Mouse (Mus musculus) liver, embryonic 14 days (tissue): ENCODE measurements around the gene Pdp2. TPM values are rescaled to one million over a fixed set of nuclear protein-coding genes. Genes with fewer than 3 reads are reported as not detected.

Source experiments
- polyA plus RNA-seq: library from polyadenylated mRNA; depleted of rRNA; stranded (reverse); fragments of >200 nt; gene quantifications from 2 replicates; pipeline ENCODE4 v1.2.3, GENCODE M21; 2012; rRNA removed

The Pdp2 gene
- 1.7 and 1.8 TPM in 2 replicates for polyA plus RNA-seq

DNA sequence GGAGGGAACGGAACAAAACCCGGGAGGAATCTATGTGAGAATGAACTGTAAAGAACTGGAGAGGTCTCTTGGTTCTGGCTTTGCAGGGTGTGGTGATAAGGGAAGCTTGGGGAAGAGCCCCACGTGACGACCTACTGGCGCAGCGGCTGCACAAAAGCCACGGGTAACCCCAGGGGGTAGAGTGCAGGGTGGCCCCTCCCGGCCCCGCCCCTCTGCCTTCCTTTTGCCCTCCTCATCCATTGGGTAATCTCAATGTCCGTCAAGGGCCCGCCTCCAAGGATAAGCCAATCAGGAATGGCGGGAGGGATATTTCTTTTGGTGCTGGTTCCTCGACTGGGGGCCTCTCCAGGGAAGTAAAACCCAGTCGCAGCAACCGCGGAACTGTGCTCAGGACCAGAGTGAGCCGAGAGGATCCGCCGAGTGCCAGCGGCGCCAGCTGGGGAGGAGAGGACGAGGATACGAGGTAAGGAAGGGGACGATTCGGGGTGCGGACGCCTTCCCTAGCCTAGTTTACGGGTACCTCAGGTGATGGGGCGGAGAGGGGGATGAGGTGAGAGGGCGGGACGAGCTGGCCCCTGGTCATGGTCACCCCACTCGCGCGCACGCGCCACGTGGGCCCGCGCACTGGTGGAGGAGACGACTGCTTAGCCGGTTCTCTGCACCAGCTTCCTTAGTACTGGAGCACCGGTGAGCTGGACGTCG lies at the start of gene Pdp2:
TSS of gene Pdp2 (plus strand) at position 319 of the 702 bp plus-strand sequence.

DNA sequence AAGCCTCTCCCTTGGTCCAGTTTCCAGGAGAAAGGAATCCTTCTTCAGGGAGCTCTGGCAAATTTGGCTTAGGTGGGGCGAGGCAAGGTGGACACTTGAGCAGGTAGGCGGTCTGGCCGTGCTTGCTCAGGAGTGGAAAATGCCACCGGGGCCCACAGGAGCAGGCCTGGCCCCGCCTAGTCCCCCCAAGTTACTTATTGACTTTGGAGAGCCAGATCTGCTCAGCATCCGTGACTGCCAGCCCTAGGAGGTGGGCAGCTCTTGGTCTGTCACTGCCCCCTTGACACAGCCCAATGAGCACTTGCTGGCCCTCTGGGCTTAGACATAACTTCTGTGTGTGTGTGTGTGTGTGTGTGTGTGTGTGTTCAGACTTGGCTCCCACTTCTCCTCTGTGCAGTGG lies 32.9 kb downstream of the Pdp2 start, which contains the start of gene Cdh16:
TSS of gene Cdh16 (minus strand) at position 236 of the 400 bp plus-strand sequence.

DNA sequence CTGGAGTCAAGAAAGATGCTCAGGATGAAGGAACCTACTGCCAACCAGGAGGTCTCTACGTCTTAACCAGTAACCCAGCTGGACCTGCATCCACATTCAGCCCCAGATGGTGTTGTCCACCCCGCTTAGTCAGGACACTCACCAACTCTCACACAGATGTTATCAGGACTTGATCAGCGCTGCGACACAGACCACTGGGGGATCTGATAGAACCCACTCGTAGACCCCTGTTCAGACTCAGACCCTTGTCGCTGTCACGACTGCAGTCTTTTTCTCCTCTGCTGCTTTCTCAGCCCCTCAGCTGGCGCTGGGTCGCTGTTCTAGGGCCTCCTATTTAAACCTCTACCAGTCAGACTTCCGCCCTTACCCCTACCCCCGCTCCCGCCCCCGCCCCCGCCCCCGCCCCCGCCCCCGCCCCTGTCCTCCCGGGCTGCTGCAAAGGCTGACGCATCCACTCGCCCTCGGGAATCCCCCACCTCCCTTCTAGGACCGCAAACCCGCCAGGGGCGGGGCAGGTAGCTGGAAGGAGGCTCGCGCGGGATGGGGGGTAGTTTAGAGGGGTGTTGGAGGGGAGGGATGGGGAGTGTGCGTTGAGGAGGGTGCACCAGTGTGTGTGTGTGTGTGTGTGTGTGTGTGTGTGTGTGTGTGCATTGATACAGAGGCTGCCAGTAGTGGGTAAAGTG lies 39.9 kb downstream of the Pdp2 start, which contains the start of gene Rrad:
TSS of gene Rrad (minus strand) at position 347 of the 683 bp plus-strand sequence.

GRCm38 (mm10) chr8:104641426-104642323 lies 50.4 kb downstream of the Pdp2 start, which contains the start of gene Ciao2b:
Gene Ciao2b, minus strand, starts transcription at chr8:104641965.

Other genes starting within 250 kb of the Pdp2 start
- 1.7 and 2.1 TPM in 2 replicates for gene Cmtm4, start 195.6 kb upstream of the Pdp2 start, polyA plus RNA-seq
- gene Dync1li2, start 148.4 kb upstream of the Pdp2 start, polyA plus RNA-seq = 10.9 and 11.0 TPM in 2 replicates
- gene Terb1, start 81.5 kb upstream of the Pdp2 start, polyA plus RNA-seq = 0.01 and 0.02 TPM in 2 replicates
- gene Nae1, start 56.8 kb upstream of the Pdp2 start, polyA plus RNA-seq = 26.9 and 27.7 TPM in 2 replicates
- gene Car7, start 56.8 kb upstream of the Pdp2 start, polyA plus RNA-seq = 3.9 and 4.9 TPM in 2 replicates
- gene Cdh16, start 32.9 kb downstream of the Pdp2 start, polyA plus RNA-seq = 0.02 and 0.05 TPM in 2 replicates
- gene Rrad, start 39.9 kb downstream of the Pdp2 start, polyA plus RNA-seq = 0.18 and 0.70 TPM in 2 replicates
- gene Ciao2b, start 50.5 kb downstream of the Pdp2 start, polyA plus RNA-seq = 29.5 and 30.0 TPM in 2 replicates
- gene Ces2a, start 142.6 kb downstream of the Pdp2 start, polyA plus RNA-seq = 9.7 and 11.7 TPM in 2 replicates
- gene Ces2b, start 240.1 kb downstream of the Pdp2 start, polyA plus RNA-seq = 0.12 and 0.15 TPM in 2 replicates